Mouse (Mus musculus) hindbrain, embryonic 13.5 days (tissue): ENCODE measurements around the gene Gen1. TPM values are rescaled to one million over a fixed set of nuclear protein-coding genes. Genes with fewer than 3 reads are reported as not detected.

Experiments used
- ATAC-seq: fragments of 200-750 bp; cut with Nextera tagmentation; 2 replicates; pipeline ENCODE4 v1.8.0; 2017; ENCODE audit warnings: moderate TSS enrichment; ENCODE audit not compliant: low FRiP score
- H3K27ac ChIP-seq: fragments of 300-500 bp; sonication (generic); 2 replicates; pipeline ENCODE4 v1.5.1; 2015; ENCODE audit warnings: inconsistent platforms, mild to moderate bottlenecking, moderate library complexity
- H3K27me3 ChIP-seq: fragments of 300-500 bp; sonication (generic); 2 replicates; pipeline ENCODE4 v1.6.1; 2015; ENCODE audit warnings: mild to moderate bottlenecking, inconsistent platforms
- H3K36me3 ChIP-seq: fragments of 300-500 bp; sonication (generic); 2 replicates; pipeline ENCODE4 v1.6.1; 2015; ENCODE audit warnings: mild to moderate bottlenecking, inconsistent platforms
- H3K4me1 ChIP-seq: fragments of 300-500 bp; sonication (generic); replicated peaks from 2 replicates; pipeline ENCODE4 v1.6.1; 2015; ENCODE audit warnings: inconsistent platforms
- H3K4me2 ChIP-seq: fragments of 300-500 bp; sonication (generic); 2 replicates; pipeline ENCODE4 v1.6.1; 2015; ENCODE audit warnings: inconsistent platforms, mild to moderate bottlenecking, moderate library complexity
- H3K4me3 ChIP-seq: fragments of 300-500 bp; sonication (generic); 2 replicates; pipeline ENCODE4 v1.5.1; 2015; ENCODE audit warnings: mild to moderate bottlenecking, inconsistent platforms
- H3K9ac ChIP-seq: fragments of 300-500 bp; sonication (generic); 2 replicates; pipeline ENCODE4 v1.6.1; 2015; ENCODE audit warnings: mild to moderate bottlenecking, inconsistent platforms
- H3K9me3 ChIP-seq: fragments of 300-500 bp; sonication (generic); 2 replicates; pipeline ENCODE4 v1.6.1; 2016; ENCODE audit warnings: inconsistent platforms
- WGBS: fragments of 180-500 bp; shearing (Covaris S2); methylation state at CpG from one replicate; pipeline ENCODE4 v1.1.7; 2015; 5-methylcytosine and 5-hydroxymethylcytosine counted together
- polyA plus RNA-seq: library from polyadenylated mRNA; unstranded; fragments of >200 nt; fragmentation: Nextera tagmentation; extraction: Ambion mirVana; gene quantifications from 2 replicates; pipeline ENCODE4 v1.2.1, GENCODE M21; 2015

Gen1 gene
- polyA plus RNA-seq, 1 experiment from 2014 or later: 2.6 TPM

- Histone ChIP-seq H3K9me3 (no peaks in the 10 kb centered on the region), H3K36me3 (no peaks in the 10 kb centered on the region), H3K27me3 (no peaks in the 10 kb centered on the region), H3K4me1 (peaks cover 12% of the 10 kb centered on the region), H3K9ac (no peak overlapping the region), H3K4me2 (peak overlapping the region; percentile 29; the same call in 1 of the 2 replicates), H3K4me3 (no peak overlapping the region), H3K27ac (no peak overlapping the region; the same call in 1 of the 2 replicates)
- WGBS: 49% methylated on average over 20 of the region's 20 CpGs
- ATAC-seq: peak; percentile 82
Observed at GRCm38 (mm10) chr12:11221524-11222330, 43.9 kb downstream of the Gen1 start.

- Histone ChIP-seq H3K9ac (no peak overlapping the region), H3K27ac (no peak overlapping the region), H3K4me2 (no peak overlapping the region), H3K9me3 (no peaks in the 10 kb centered on the region), H3K36me3 (no peaks in the 10 kb centered on the region), H3K27me3 (no peaks in the 10 kb centered on the region), H3K4me1 (peaks cover 9% of the 10 kb centered on the region), H3K4me3 (no peak overlapping the region)
- 78% methylated on average over 7 of the region's 7 CpGs for WGBS
- ATAC-seq: no peak
Observed at GRCm38 (mm10) chr12:11217726-11218250, 47.8 kb downstream of the Gen1 start.

- Histone ChIP-seq H3K36me3 (no peaks in the 10 kb centered on the region), H3K27me3 (no peaks in the 10 kb centered on the region), H3K27ac (no peak overlapping the region), H3K4me3 (no peak overlapping the region), H3K9ac (no peak overlapping the region), H3K9me3 (no peaks in the 10 kb centered on the region), H3K4me2 (no peak overlapping the region), H3K4me1 (peaks cover 2% of the 10 kb centered on the region; the same call in 1 of the 2 replicates)
- no peak for ATAC-seq
- 61% methylated on average over 3 of the region's 3 CpGs for WGBS
Observed at GRCm38 (mm10) chr12:11216454-11216853, 49.1 kb downstream of the Gen1 start.

DNA sequence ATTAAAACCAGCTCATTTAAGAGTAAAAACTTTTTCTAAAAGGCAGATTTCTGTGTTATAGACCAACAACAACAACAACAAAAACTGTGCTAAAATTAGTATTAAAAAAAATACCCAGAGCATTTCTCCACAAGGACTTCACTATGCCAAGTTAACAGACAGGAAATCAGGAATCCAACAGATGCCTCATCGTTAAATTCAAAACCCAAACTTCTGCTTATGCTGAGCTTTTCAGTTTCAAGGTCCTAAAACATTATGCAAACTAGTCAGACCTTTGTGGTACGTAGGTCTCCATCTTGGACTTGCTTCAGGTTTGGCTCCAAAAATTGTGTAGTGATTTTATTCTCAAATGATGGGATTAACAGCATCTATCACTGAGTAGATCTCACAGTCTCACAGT, 50.0 kb downstream of the Gen1 start:
- Histone ChIP-seq H3K4me2 (no peak overlapping the region), H3K4me3 (no peak overlapping the region), H3K9me3 (no peaks in the 10 kb centered on the region), H3K36me3 (no peaks in the 10 kb centered on the region), H3K4me1 (no peaks in the 10 kb centered on the region), H3K27ac (no peak overlapping the region), H3K27me3 (no peaks in the 10 kb centered on the region), H3K9ac (no peak overlapping the region)
- 88% methylated on average over 2 of the region's 2 CpGs for WGBS
- ATAC-seq: no peak

DNA sequence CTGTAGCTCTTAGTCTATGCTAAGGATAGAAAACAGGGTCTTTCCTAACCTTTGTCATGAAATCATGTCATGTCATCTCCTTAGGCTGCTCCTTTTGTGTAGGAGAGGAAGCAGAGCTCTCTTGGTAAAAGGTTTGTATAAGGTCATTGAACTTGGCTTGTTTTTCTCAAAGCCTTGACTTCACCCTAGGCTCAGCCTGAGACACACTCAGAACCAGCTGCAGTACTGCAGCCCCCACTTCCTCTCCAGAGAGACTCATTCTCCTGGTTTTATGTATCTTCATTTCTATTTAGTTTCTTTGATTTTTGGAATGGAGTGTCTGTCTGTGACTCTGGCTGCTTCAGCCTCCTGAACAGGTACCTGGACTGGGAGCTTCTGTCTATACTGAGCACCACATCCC, 50.8 kb downstream of the Gen1 start:
- no peaks in the 10 kb centered on the region for H3K4me1 ChIP-seq
- H3K4me2 ChIP-seq: no peak overlapping the region
- H3K9ac ChIP-seq: no peak overlapping the region
- no peaks in the 10 kb centered on the region for H3K27me3 ChIP-seq
- ATAC-seq: no peak
- H3K27ac ChIP-seq: no peak overlapping the region
- H3K4me3 ChIP-seq: no peak overlapping the region
- no peaks in the 10 kb centered on the region for H3K36me3 ChIP-seq
- H3K9me3 ChIP-seq: no peaks in the 10 kb centered on the region

GRCm38 (mm10) chr12:11212881-11213280, 52.7 kb downstream of the Gen1 start:
- Histone ChIP-seq H3K9me3 (no peaks in the 10 kb centered on the region), H3K27me3 (no peaks in the 10 kb centered on the region), H3K9ac (no peak overlapping the region), H3K36me3 (no peaks in the 10 kb centered on the region), H3K4me3 (no peak overlapping the region), H3K4me2 (no peak overlapping the region), H3K27ac (no peak overlapping the region), H3K4me1 (no peaks in the 10 kb centered on the region)
- 81% methylated on average over 1 of the region's 1 CpGs for WGBS
- ATAC-seq: no peak

DNA sequence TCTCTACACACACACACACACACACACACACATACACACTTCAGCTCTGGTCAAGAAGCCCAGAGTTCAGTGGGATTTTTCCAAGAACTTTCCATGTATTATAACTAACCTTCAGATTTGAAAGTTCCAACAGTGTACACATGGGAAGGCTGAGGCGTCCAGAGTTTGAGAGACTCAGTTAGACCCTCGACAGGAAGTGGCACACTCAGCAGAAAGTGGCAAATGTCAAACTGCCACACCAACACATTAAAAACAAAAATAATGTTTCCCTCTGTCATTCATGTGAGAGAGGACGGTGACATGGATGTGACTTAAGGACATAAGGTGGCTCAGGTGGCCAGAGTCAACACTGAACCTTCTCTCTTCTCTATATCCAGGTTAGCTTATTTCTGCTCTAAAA, 55.2 kb downstream of the Gen1 start:
- H3K27me3 ChIP-seq: no peaks in the 10 kb centered on the region
- no peaks in the 10 kb centered on the region for H3K36me3 ChIP-seq
- no peaks in the 10 kb centered on the region for H3K4me1 ChIP-seq
- WGBS: 85% methylated on average over 3 of the region's 3 CpGs
- H3K4me3 ChIP-seq: no peak overlapping the region
- no peak overlapping the region for H3K27ac ChIP-seq
- H3K9me3 ChIP-seq: no peaks in the 10 kb centered on the region
- no peak for ATAC-seq
- H3K4me2 ChIP-seq: no peak overlapping the region
- H3K9ac ChIP-seq: no peak overlapping the region

- ATAC-seq: no peak
- Histone ChIP-seq H3K4me2 (no peak overlapping the region), H3K4me1 (no peaks in the 10 kb centered on the region), H3K36me3 (no peaks in the 10 kb centered on the region), H3K27ac (no peak overlapping the region), H3K9me3 (no peaks in the 10 kb centered on the region), H3K27me3 (no peaks in the 10 kb centered on the region), H3K4me3 (no peak overlapping the region), H3K9ac (no peak overlapping the region)
- WGBS: 82% methylated on average over 5 of the region's 5 CpGs
Observed at GRCm38 (mm10) chr12:11209636-11210035, 56.0 kb downstream of the Gen1 start.

DNA sequence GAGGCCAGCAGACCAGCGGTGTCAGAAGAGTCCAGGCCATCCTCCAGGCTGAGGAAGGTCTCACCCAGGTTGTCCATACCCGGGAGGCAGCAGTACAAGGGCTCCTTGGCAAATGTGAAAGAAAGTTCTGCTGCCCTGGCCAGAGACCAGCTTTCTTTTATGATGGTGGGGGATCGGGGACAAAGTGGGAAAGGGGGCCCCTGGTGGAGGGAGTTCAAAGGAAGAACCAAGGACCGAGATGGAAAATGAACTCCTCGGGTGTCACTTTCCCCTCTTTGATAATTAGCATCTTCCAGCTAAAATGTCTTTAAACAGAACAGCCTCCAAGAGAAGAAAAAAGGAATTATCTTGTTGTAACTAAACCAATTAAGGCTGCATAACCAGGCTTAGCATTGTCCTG, 56.7 kb downstream of the Gen1 start, which contains the start of gene Msgn1:
Gene Msgn1, minus strand, starts transcription at position 101 of the 400 bp plus-strand sequence.
- Histone ChIP-seq H3K9ac (no peak within 1 kb of the TSS), H3K27ac (no peak within 1 kb of the TSS), H3K36me3 (no peaks in the 10 kb centered on the region), H3K4me2 (no peak within 1 kb of the TSS), H3K4me1 (no peaks in the 10 kb centered on the region), H3K4me3 (no peak within 1 kb of the TSS), H3K9me3 (no peaks in the 10 kb centered on the region), H3K27me3 (no peaks in the 10 kb centered on the region)
- no peak for ATAC-seq
- WGBS: 70% methylated on average over 5 of the region's 5 CpGs

DNA sequence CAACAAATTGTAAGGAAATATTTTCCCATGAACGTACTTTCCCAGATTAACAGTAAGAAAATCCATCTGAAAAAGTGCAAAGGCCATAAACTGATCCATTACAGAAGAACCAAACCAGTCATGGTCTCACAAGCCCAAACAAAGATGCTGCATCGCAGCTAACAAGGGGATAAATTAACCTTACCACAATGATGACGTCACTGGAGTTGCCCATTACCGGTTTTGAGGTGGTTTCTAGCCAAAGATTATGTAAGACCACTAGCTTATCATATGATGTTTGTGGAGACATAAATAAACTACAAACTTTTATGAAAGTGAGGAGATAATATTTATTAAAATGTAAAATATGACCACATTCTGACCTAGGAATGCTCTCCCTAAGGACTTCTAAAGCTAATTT, 59.3 kb downstream of the Gen1 start:
- no peak overlapping the region for H3K4me3 ChIP-seq
- 74% methylated on average over 4 of the region's 4 CpGs for WGBS
- H3K36me3 ChIP-seq: no peaks in the 10 kb centered on the region
- H3K27ac ChIP-seq: no peak overlapping the region
- no peaks in the 10 kb centered on the region for H3K27me3 ChIP-seq
- no peak for ATAC-seq
- H3K4me1 ChIP-seq: no peaks in the 10 kb centered on the region
- H3K9me3 ChIP-seq: no peaks in the 10 kb centered on the region
- no peak overlapping the region for H3K4me2 ChIP-seq
- H3K9ac ChIP-seq: no peak overlapping the region

DNA sequence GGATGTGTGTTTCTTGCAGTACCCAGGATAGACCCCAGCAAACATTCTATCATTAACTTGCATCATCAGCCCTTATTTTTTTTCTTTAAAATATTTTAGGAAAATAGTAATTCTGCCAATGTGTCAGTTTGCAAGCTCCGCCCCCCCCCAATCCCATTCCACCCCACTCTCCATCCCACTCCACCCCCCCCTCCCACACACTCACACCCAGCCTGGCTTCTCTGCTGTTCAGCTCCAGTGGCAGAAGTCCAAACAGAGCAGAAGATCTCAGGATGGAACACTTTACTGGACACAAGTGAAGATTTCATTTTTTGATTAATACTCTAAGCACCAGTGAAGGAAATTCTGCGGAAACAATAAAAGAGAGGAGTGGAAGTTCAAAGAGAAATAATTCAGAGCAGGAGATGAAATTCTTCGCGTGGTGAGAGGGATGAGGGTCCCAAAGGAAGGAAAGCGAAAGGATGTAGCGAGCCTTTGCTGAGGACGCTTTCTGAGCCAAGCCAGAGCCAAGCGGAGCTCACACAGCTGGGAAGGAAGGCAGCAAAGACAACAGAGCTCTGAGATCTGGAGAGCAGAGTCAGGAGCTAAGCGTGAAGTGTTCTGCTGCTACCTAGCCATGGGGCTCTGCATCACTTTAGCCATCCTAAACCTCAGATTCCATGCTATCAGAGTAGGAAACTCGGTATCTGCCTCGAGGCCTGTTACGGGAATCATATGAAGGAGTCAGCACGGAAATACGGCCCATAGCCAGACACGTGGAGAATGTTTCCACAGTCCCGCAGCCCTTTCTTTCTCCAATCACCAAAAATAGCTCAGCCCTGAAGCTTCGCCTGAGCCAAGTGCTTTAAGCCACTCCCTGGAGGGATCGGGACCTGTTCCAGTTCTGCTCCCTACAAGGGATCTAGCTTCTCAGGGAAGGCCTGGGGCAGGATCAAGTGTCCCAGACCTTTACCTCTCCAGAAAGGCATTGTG, 61.6 kb downstream of the Gen1 start:
- Histone ChIP-seq H3K27me3 (no peaks in the 10 kb centered on the region), H3K36me3 (no peaks in the 10 kb centered on the region), H3K4me3 (no peak overlapping the region), H3K27ac (no peak overlapping the region), H3K9ac (no peak overlapping the region), H3K9me3 (no peaks in the 10 kb centered on the region), H3K4me1 (no peaks in the 10 kb centered on the region), H3K4me2 (no peak overlapping the region)
- ATAC-seq: no peak
- 82% methylated on average over 18 of the region's 18 CpGs for WGBS

GRCm38 (mm10) chr12:11202476-11202875, 63.1 kb downstream of the Gen1 start:
- H3K27me3 ChIP-seq: no peaks in the 10 kb centered on the region
- no peaks in the 10 kb centered on the region for H3K36me3 ChIP-seq
- 93% methylated on average over 8 of the region's 8 CpGs for WGBS
- H3K4me1 ChIP-seq: no peaks in the 10 kb centered on the region
- ATAC-seq: no peak
- no peak overlapping the region for H3K27ac ChIP-seq
- no peak overlapping the region for H3K9ac ChIP-seq
- H3K4me3 ChIP-seq: no peak overlapping the region
- no peak overlapping the region for H3K4me2 ChIP-seq
- H3K9me3 ChIP-seq: no peaks in the 10 kb centered on the region
